Mouse (Mus musculus) olfactory bulb, adult 2 months (tissue): ENCODE results near the gene Ncor1.

Experiments used
- CTCF ChIP-seq: fragments of 200-500 bp; IDR thresholded peaks from 2 replicates; pipeline ENCODE4 v1.5.1; 2012; ENCODE audit warnings: low read depth, mild to moderate bottlenecking, low read length, moderate library complexity; ENCODE audit not compliant: insufficient read depth
- POLR2A ChIP-seq: fragments of 200-500 bp; IDR thresholded peaks from 2 replicates; pipeline ENCODE4 v1.6.1; 2012; ENCODE audit warnings: mild to moderate bottlenecking, low read depth, low read length, moderate library complexity; ENCODE audit not compliant: insufficient read depth

GRCm38 (mm10) chr11:62369924-62370323 lies 88.4 kb downstream of the Ncor1 start:
- TF ChIP-seq POLR2A (no peak), CTCF (no peak)
